Mouse (Mus musculus): ENCODE measurements around the gene Zfp352.
"Not testable (repeated sequence)": the region's sequence is repeated elsewhere in the genome, so short reads cannot be mapped to it uniquely, and the experiment has no call there.

The Zfp352 gene

DNA sequence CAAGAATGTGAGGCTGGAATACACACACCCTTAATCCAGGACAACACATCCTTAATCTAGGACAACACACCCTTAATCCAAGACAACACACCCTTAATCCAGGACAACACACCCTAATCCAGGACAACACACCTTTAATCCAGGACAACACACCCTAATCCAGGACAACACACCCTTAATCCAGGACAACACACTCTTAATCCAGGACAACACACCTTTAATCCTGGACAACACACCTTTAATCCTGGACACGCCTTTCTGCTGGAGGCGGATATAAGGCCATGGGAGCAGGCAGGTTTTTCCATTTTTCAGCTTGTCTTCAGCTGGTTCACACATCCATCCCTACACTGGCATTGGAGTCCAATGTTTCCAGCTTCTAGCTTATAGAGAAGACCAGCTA lies at the start of gene Zfp352:
Zfp352 (plus strand) TSS at position 301 of the 400 bp plus-strand sequence.
- no peak for DNase-seq

DNA sequence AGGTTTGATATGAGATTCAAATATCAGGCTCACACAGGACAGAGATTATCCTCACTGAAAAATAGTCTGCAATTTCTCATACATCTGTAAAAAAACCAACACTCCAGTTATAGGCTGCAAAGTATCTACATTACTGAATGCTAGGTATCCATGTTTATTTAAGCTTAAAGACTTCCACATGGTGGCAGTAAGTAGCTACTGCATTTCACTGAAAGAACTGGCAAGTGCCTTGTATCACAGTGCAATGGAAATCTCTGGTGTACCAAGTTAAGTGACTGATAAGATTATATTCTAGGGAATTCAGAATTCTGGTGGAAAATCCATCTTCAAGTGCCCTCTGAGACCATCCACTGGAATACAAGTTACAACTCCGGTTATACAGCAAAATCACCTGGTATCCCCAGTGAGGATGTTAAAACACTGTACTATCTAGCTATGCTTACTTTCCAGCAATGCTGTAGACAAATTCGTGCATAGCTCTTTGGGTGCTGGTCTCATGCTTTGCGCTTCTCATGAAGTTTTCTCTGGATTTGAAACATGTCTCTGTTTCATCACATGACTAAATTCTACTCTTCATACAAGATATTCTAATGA lies 47.6 kb upstream of the Zfp352 start:
- peak; percentile 45 for DNase-seq

DNA sequence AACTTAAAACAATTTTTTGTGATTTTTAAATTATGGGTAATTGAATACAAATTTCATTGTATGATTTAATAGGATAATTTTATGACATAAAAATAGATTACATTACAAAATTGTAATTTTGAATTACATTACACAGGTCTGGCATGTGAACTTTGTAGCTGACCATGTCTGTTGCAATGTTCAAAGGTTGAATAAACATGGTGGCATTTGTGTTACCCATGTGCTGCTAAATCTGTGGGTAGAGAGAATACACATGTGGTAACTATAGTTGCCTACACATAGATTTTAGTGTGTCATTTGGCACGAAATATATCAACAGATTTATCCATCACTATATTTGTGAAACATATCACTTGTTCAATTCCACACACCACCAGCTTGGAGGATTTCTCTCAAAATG lies 44.6 kb upstream of the Zfp352 start:
- DNase-seq = no peak

DNA sequence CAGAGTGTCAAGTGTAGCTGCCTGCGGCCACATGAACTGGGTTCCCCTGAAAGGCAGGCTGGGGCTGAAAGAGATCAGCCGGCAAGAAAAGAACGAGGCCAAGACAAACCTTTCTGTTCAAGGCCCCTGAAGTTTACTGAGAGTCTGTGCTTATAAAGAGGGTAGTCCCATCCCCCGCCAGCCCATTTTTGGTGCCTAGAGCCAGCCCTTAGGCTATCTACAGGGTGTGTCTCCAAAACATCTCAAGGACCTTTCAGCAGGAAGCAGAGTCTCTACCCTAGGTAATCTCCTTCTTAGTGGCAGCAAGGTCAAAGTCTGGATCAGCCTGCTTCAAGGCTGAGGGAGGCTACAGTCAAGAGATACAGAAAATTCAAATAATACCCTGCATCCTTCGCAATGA lies 15.2 kb upstream of the Zfp352 start:
- no peak for DNase-seq

DNA sequence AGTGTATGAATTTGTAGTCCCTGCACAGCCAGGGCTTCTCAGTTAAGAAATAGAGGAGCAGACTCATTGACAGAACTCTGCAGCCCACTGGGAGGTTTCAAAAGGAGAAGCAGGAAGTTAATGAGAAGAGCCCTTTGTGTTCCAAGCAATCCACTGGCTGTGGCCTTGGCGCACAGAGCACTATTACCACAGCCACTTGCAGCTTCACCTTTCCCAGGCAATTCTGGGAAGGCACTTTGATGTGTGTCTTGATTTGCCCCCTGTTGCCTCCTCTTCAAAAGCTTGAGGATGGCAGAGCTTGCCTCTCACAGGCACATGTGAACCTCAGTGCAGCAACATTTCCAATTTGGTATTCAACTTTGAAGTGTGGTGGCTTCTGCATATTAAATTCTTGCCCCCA lies 7.1 kb upstream of the Zfp352 start:
- DNase-seq = peak; percentile 39

DNA sequence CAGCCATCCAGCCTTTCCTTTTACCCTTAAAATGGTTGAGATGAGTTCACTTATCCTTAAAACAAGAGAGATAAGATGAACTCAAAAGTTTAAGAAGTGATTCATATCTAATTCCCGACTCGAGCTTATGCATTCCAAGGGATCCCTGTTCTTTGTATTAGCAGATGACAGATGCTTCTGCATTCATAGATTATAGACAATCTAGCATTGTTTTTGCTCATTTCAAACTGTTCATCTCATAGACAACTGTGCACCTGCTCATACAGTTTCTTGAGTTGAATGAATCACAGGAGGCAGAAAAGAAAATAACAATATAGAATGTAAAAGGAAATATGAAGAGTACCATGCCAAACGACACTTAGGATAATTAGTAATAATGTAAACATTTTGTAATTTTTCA lies 6.5 kb upstream of the Zfp352 start:
- peak; percentile 66 for DNase-seq

DNA sequence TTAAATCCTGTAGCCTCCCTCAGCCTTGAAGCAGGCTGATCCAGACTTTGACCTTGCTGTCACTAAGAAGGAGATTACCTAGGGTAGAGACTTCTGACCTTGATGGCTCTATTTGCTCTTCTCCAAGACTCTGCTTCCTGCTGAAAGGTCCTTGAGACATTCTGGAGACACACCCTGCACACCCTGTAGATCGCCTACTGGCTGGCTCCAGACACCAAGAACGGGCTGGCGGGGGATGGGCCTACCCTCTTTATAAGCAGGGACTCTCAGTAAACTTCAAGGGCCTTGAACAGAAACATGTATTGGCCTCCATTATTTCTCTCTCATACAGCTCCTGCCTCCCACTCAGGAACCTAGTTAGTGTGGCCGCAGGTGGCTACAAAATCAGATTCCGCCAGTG lies 17.0 kb downstream of the Zfp352 start:
- DNase-seq = not testable (repeated sequence)

DNA sequence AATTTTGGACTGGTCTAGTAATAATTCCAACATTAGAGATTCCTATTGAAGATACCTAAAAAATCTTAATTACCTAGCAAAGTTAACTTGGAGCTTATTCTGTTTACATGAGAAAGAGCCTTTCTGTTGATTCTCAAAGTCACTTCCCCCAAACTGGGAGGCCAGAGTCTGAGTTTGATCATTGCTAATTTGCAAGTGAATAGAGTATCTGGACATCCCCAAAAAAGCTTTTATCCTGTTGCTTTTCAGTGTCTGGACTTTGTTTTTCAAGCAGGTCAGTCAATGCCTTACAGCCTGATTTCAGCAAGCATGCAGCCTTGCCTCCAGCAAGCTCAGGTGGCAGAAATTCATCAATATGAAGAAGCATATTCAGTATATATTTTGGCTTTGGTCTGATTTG lies 51.2 kb downstream of the Zfp352 start:
- DNase-seq = no peak

Measured in retina, postnatal 1 day (tissue).